Mouse (Mus musculus): ENCODE measurements at regions not wholly inside any gene's neighbourhood (a gene's known extent, or its start where the extent isn't known, plus 50 kb on each side); places are given as distances from the start of the nearest gene placed in this dataset.
A peak's percentile ranks its signal among the peaks of the same experiment; 100 is the strongest.

DNA sequence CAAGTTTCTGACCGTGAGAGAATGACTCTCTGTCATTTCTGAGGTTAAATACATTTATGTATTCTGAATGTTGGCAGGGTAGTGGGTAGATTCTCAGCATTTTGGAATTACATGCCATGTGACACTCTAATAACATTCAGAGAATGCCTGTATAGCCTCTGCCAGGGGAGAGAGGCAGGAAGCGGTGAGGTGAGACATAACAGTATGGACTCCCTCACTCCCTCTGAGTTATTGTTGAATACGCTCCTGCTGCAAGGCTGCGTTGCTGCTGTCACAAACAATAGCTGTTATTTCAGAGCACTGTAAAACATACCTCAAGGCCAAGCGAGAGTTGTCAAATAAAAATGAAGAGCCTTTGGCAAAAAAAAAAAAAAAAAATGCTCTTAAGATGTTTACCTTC lies 477.9 kb downstream of the Klf12 start:
- no peak for TF ChIP-seq CTCF (IDR thresholded peaks at IDR 0.05; ENCODE audit: low read depth)
- Histone ChIP-seq H3K27ac (ENCODE audit: low read depth, low read length) (no peak overlapping the region), H3K9me3 (ENCODE audit: control insufficient read depth) (no peaks in the 10 kb centered on the region), H3K9ac (ENCODE audit: low read depth, low read length) (no peak overlapping the region), H3K4me3 (ENCODE audit: low read depth, low read length) (no peak overlapping the region), H3K36me3 (ENCODE audit: control insufficient read depth, insufficient read depth) (no peaks in the 10 kb centered on the region), H3K27me3 (replicated peaks; ENCODE audit: control insufficient read depth, insufficient read depth, low read length) (no peaks in the 10 kb centered on the region), H3K4me1 (replicated peaks; ENCODE audit: control insufficient read depth, insufficient read depth, low read length) (no peaks in the 10 kb centered on the region), H3K4me2 (replicated peaks; ENCODE audit: low read depth) (no peak overlapping the region)
- 75% methylated on average over 5 of the region's 5 CpGs for WGBS
- no peak for ATAC-seq

DNA sequence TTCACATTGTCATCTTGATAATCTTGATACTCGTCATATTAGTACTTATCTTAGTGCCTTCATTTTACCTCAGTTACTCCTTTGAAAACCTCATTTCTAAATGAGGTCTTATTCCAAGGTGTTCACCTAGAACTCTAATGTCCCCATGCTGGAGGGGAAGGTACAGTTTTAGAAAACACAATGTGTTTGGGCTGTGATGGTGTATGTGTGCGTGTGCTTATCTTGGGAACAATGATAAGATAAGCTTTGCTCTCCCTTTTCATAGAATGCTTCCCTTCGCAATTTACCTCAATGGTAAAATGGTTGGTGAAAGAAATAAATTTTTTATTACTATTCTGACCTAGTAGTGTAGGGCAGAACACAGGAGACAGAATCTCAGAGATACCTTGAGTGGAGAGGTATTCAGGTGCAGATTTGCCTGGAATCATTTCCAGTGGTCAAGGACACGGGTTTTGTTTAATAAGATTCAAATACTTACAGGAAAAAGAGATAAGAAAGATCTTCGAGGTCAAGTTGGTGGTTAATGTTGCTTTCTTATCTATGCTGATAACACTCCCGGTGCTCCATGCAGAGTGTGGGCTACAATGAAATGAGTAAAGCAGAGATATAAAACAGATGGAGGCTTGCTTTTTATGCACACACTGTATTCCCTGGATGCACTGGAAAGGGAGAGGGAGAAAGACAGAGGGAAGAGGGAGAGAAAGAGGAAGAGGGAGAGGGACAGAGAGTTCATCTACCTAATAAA lies 471.6 kb downstream of the Klf12 start:
- H3K27me3 ChIP-seq (replicated peaks; ENCODE audit: control insufficient read depth, insufficient read depth, low read length), result no peaks in the 10 kb centered on the region
- no peak overlapping the region for H3K9ac ChIP-seq (ENCODE audit: low read depth, low read length)
- TF ChIP-seq CTCF (IDR thresholded peaks at IDR 0.05; ENCODE audit: low read depth), result no peak
- peak overlapping the region; percentile 7; the same call in 1 of the 2 replicates for H3K4me2 ChIP-seq (replicated peaks; ENCODE audit: low read depth)
- no peaks in the 10 kb centered on the region for H3K36me3 ChIP-seq (ENCODE audit: control insufficient read depth, insufficient read depth)
- no peak for ATAC-seq
- H3K4me3 ChIP-seq (ENCODE audit: low read depth, low read length), result no peak overlapping the region
- no peaks in the 10 kb centered on the region for H3K9me3 ChIP-seq (ENCODE audit: control insufficient read depth)
- H3K27ac ChIP-seq (ENCODE audit: low read depth, low read length), result no peak overlapping the region
- H3K4me1 ChIP-seq (replicated peaks; ENCODE audit: control insufficient read depth, insufficient read depth, low read length), result no peaks in the 10 kb centered on the region
- 33% methylated on average over 6 of the region's 6 CpGs for WGBS

All from intestine, postnatal 0 days (tissue).